Mouse (Mus musculus) neutrophil, adult 59 days (primary cell): ENCODE results near the gene Olfr462. TPM values are rescaled to one million over a fixed set of nuclear protein-coding genes. Genes with fewer than 3 reads are reported as not detected.

Source experiments
- total RNA-seq, 2 experiments: library from RNA; stranded (reverse); gene quantifications; 1 replicate in 1 of 2; 2 replicates in 1 of 2; pipeline ENCODE4 v1.2.4; 2023

Olfr462 gene
- not detected for total RNA-seq

DNA sequence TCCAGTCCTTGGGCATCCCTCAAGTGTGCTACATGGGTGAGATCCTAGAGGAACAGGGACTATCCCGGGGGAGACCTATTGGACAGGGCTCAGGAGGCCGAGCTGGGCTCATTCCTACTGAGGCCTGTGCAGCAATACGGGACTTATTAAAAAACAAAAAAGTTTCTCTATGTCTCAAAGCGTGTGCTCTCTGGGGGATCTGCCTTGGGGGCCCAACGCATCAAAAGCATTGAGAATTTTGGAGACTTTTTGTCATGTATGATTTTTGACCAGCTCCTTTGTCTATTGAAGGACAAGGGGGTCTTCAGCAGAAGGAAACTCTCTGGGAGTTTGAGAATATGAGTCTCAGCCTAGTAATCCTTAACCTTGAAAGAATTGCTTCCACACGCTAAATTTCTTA, at the start of gene Olfr462:
Gene Olfr462 (minus strand): TSS at position 101 of the 400 bp plus-strand sequence.

GRCm38 (mm10) chr11:87920966-87921365, 28.9 kb upstream of the Olfr462 start, which contains the start of gene Olfr464:
Gene Olfr464 (minus strand): TSS chr11:87920967.

GRCm38 (mm10) chr11:87897287-87897686, 5.2 kb upstream of the Olfr462 start, which contains the start of gene Olfr463:
Gene Olfr463 (minus strand): TSS chr11:87897387.

GRCm38 (mm10) chr11:87875436-87875835, 16.6 kb downstream of the Olfr462 start, which contains the start of gene Epx:
Gene Epx (minus strand): TSS chr11:87875536.

GRCm38 (mm10) chr11:87852690-87853596, 39.1 kb downstream of the Olfr462 start, which contains the start of gene Mks1:
Gene Mks1 (plus strand): TSS chr11:87853215.

Other genes starting within 250 kb of the Olfr462 start
- 1 to 10 TPM; 1.3 to 2.6 TPM for gene Rnf43, start 229.5 kb downstream of the Olfr462 start, total RNA-seq
- 100 to 1,000 TPM; 119 to 146 TPM for gene Supt4a, start 154.7 kb downstream of the Olfr462 start, total RNA-seq
- gene Tspoap1, start 131.7 kb downstream of the Olfr462 start, total RNA-seq: 10 to 100 TPM; 18.7 to 21.5 TPM
- gene Mpo, start 98.7 kb downstream of the Olfr462 start, total RNA-seq: 100 to 1,000 TPM; 798 to 870 TPM
- gene Lpo, start 64.0 kb downstream of the Olfr462 start, total RNA-seq: not detected
- gene Mks1, start 39.1 kb downstream of the Olfr462 start, total RNA-seq: 1 to 10 TPM; 2.8 to 3.9 TPM
- gene Epx, start 16.7 kb downstream of the Olfr462 start, total RNA-seq: 10 to 100 TPM; 17.9 to 58.4 TPM
- not detected for gene Olfr463, start 5.1 kb upstream of the Olfr462 start, total RNA-seq
- not detected for gene Olfr464, start 28.7 kb upstream of the Olfr462 start, total RNA-seq
- gene Dynll2, start 95.3 kb upstream of the Olfr462 start, total RNA-seq: 10 to 100 TPM; 13.4 to 14.8 TPM
- 100 to 1,000 TPM; 179 to 200 TPM for gene Srsf1, start 155.1 kb upstream of the Olfr462 start, total RNA-seq
- gene Vezf1, start 176.0 kb upstream of the Olfr462 start, total RNA-seq: 10 to 100 TPM; 33.7 to 38.8 TPM
- gene Cuedc1, start 205.8 kb upstream of the Olfr462 start, total RNA-seq: 1 to 10 TPM; 6.7 to 8.7 TPM